Mouse (Mus musculus) splenic B cell, adult 2 months (primary cell): ENCODE measurements around the gene Agrp.

ENCODE experiments used
- DNase-seq: peaks from one replicate; pipeline ENCODE4 v3.0.0-alpha.2; 2011; ENCODE audit warnings: low read depth, low spot score
- H3K27me3 ChIP-seq: 2 replicates; pipeline ENCODE4 v1.6.1; 2012; ENCODE audit warnings: mild to moderate bottlenecking, low read length, moderate library complexity, mixed read lengths; ENCODE audit not compliant: control insufficient read depth, poor library complexity, insufficient read depth, severe bottlenecking
- H3K36me3 ChIP-seq: 2 replicates; pipeline ENCODE4 v1.6.1; 2012; ENCODE audit warnings: mild to moderate bottlenecking, low read length, moderate library complexity, mixed read lengths; ENCODE audit not compliant: control insufficient read depth, poor library complexity, insufficient read depth, severe bottlenecking

The Agrp gene

DNA sequence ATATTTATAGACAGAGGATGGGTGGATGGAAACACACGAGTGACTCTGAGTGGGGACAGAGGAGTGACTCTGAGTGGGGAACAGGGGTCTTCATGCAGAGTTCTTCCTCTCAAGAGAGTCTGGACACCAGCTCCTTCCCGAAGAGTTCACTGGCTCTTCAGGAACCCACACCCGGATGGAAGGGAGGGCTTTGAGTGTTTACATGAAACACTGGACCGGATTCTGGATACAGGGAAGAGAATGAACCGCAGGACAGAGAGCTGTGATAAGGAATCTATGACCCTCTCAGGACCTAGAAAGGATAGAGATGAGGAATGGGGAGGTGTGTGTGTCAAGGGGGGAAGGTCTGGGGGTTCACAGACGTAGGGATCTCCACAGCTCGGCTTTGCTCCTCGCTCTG, 119.8 kb downstream of the Agrp start:
- Histone ChIP-seq H3K27me3 (no peaks in the 10 kb centered on the region; the same call in 1 of the 2 replicates), H3K36me3 (peaks cover 2% of the 10 kb centered on the region; the same call in 1 of the 2 replicates)
- no peak for DNase-seq
